Mouse (Mus musculus) small intestine, adult 2 months (tissue): ENCODE results near the gene Hist1h2bf. TPM values are rescaled to one million over a fixed set of nuclear protein-coding genes. Genes with fewer than 3 reads are reported as not detected.
A peak's percentile ranks its signal among the peaks of the same experiment; 100 is the strongest.
"Not testable (repeated sequence)": the region's sequence is repeated elsewhere in the genome, so short reads cannot be mapped to it uniquely, and the experiment has no call there.

Experiments used
- H3K27ac ChIP-seq: fragments of 200-500 bp; 2 replicates; pipeline ENCODE4 v1.5.1; 2012; ENCODE audit warnings: low read depth, low read length, control low read depth, inconsistent platforms; ENCODE audit not compliant: insufficient read depth
- H3K27me3 ChIP-seq: fragments of 200-500 bp; 2 replicates; pipeline ENCODE4 v1.6.1; 2012; ENCODE audit warnings: mild to moderate bottlenecking, moderate library complexity, low read length, inconsistent platforms; ENCODE audit not compliant: control insufficient read depth, insufficient read depth
- H3K36me3 ChIP-seq: fragments of 200-500 bp; 2 replicates; pipeline ENCODE4 v1.6.1; 2012; ENCODE audit warnings: mild to moderate bottlenecking, low read length, control low read depth, inconsistent platforms; ENCODE audit not compliant: control insufficient read depth, insufficient read depth
- H3K4me1 ChIP-seq: fragments of 200-500 bp; 2 replicates; pipeline ENCODE4 v1.6.1; 2012; ENCODE audit warnings: low read length, inconsistent platforms, mixed read lengths; ENCODE audit not compliant: control insufficient read depth, insufficient read depth, insufficient read length
- H3K4me3 ChIP-seq: fragments of 200-500 bp; 2 replicates; pipeline ENCODE4 v1.5.1; 2012; ENCODE audit warnings: low read depth, mild to moderate bottlenecking, control low read depth, inconsistent platforms, low read length, moderate library complexity
- CTCF ChIP-seq: fragments of 200-500 bp; IDR thresholded peaks from 2 replicates; pipeline ENCODE4 v1.5.1; 2012; ENCODE audit warnings: low read depth, mild to moderate bottlenecking, control low read depth, inconsistent platforms, low read length, moderate library complexity, mixed read lengths; ENCODE audit not compliant: insufficient replicate concordance, insufficient read length; ENCODE audit errors: extremely low read depth
- POLR2A ChIP-seq: fragments of 200-500 bp; IDR thresholded peaks from 2 replicates; pipeline ENCODE4 v1.6.1; 2012; ENCODE audit warnings: low read depth, mild to moderate bottlenecking, control low read depth, inconsistent platforms, low read length, moderate library complexity
- WGBS: fragments of 180-500 bp; shearing (Covaris S2); methylation state at CpG from one replicate; pipeline ENCODE4 v1.1.7; 2018; 5-methylcytosine and 5-hydroxymethylcytosine counted together
- polyA plus RNA-seq: library from polyadenylated mRNA; depleted of rRNA; stranded (reverse); fragments of >200 nt; gene quantifications from 2 replicates; pipeline ENCODE4 v1.2.3, GENCODE M21; 2012

The Hist1h2bf gene
- polyA plus RNA-seq, 1 experiment, result 24.6 TPM

- TF ChIP-seq POLR2A, result no peak
- TF ChIP-seq CTCF, result no peak
- Histone ChIP-seq H3K4me3 (no peak overlapping the region), H3K27me3 (no peaks in the 10 kb centered on the region), H3K4me1 (no peaks in the 10 kb centered on the region), H3K27ac (no peak overlapping the region; the same call in 1 of the 2 replicates), H3K36me3 (no peaks in the 10 kb centered on the region)
- 20% methylated on average over 2 of the region's 2 CpGs for WGBS
Observed at GRCm38 (mm10) chr13:23572218-23573033, 1.6 kb downstream of the Hist1h2bf start.

DNA sequence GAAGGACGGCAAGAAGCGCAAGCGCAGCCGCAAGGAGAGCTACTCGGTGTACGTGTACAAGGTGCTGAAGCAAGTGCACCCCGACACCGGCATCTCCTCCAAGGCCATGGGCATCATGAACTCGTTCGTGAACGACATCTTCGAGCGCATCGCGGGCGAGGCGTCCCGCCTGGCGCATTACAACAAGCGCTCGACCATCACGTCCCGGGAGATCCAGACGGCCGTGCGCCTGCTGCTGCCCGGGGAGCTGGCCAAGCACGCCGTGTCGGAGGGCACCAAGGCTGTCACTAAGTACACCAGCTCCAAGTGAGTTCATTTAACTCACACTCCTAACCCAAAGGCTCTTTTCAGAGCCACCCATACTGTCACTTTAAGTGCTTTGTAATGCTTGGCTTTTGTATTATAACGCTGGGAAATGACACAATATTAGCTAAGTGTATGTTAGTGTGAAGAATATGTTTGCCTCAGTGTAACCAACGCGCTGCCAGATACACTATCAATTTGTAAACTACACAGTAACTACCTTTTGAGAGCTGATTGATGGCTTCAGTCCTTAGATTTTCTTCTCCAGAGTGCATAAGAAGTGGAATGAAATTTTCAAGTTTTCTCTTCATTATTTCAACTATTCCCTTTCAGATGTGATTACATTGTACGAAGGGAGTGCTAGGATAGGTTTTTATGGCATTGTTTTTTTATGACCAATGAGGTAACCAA, 2.3 kb downstream of the Hist1h2bf start:
- under 1% methylated on average over 19 of the region's 34 CpGs for WGBS
- not testable (repeated sequence) for H3K4me1 ChIP-seq, H3K27me3 ChIP-seq, H3K36me3 ChIP-seq
- Histone ChIP-seq H3K27ac (peak overlapping the region; percentile 90), H3K4me3 (peak overlapping the region; percentile 64)

DNA sequence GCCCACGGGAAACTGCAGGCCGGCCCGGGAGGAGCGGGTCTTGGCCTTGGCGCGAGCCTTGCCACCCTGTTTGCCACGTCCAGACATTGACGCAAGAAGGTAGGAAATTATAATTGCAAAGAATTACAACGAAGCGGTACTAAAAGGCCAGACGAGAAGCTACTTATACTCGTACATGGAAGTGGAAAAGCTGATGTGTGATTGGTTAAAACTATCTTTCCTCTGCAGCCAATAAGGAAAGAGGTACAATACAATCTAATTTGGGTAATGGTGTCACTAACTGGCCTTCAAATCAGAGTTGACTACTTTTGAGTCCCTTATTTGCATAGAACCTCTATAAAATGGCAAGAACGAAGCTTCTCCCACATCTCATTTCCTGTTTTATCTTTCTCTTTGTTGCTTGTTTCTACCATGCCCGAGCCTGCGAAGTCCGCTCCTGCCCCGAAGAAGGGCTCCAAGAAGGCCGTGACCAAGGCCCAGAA, 2.9 kb downstream of the Hist1h2bf start, which contains the start of the genes Hist1h2ae and Hist1h2bg:
Gene Hist1h2ae (minus strand): TSS at position 199 of the 482 bp plus-strand sequence.
Gene Hist1h2bg (plus strand): TSS at position 375 of the 482 bp plus-strand sequence.
- no peaks in the 10 kb centered on the region for H3K27me3 ChIP-seq
- no peaks in the 10 kb centered on the region for H3K4me1 ChIP-seq
- H3K27ac ChIP-seq, result peak within 1 kb of the TSS; percentile 90
- TF ChIP-seq CTCF (no peak), POLR2A (no peak; the same call in 1 of the 2 replicates)
- 0% methylated on average over 18 of the region's 18 CpGs for WGBS
- H3K36me3 ChIP-seq, result no peaks in the 10 kb centered on the region
- H3K4me3 ChIP-seq, result peak within 1 kb of the TSS; percentile 69

GRCm38 (mm10) chr13:23570261-23571021, 3.6 kb downstream of the Hist1h2bf start:
- H3K4me3 ChIP-seq, result peak overlapping the region; percentile 69
- H3K27me3 ChIP-seq, H3K36me3 ChIP-seq, H3K4me1 ChIP-seq: not testable (repeated sequence)
- H3K27ac ChIP-seq, result peak overlapping the region; percentile 85
- under 1% methylated on average over 28 of the region's 41 CpGs for WGBS

DNA sequence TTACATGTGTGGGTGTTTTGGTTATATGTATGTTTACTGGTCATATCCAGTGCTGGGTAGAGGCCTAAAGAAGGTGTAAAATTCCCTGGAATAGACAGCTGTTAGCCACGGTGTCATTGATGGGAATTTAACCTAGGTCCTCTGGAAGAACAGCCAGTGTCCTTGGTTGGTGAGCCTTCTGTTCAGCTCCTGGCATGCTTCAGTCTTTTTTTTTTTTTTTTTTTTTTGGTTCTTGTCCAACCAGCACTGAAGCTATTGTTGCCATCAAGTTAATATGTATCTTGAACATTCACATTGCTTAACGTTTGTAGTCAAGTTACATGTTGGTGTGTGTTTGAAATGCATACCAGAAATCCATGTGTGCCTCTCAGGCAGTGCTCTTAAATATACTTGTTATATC, 9.5 kb downstream of the Hist1h2bf start:
- WGBS, result 69% methylated on average over 2 of the region's 2 CpGs
- H3K36me3 ChIP-seq, result no peaks in the 10 kb centered on the region
- H3K4me1 ChIP-seq, result peaks cover 2% of the 10 kb centered on the region; the same call in 1 of the 2 replicates
- no peak for TF ChIP-seq CTCF
- no peak for TF ChIP-seq POLR2A
- H3K27ac ChIP-seq, result no peak overlapping the region
- no peaks in the 10 kb centered on the region for H3K27me3 ChIP-seq
- H3K4me3 ChIP-seq, result no peak overlapping the region

DNA sequence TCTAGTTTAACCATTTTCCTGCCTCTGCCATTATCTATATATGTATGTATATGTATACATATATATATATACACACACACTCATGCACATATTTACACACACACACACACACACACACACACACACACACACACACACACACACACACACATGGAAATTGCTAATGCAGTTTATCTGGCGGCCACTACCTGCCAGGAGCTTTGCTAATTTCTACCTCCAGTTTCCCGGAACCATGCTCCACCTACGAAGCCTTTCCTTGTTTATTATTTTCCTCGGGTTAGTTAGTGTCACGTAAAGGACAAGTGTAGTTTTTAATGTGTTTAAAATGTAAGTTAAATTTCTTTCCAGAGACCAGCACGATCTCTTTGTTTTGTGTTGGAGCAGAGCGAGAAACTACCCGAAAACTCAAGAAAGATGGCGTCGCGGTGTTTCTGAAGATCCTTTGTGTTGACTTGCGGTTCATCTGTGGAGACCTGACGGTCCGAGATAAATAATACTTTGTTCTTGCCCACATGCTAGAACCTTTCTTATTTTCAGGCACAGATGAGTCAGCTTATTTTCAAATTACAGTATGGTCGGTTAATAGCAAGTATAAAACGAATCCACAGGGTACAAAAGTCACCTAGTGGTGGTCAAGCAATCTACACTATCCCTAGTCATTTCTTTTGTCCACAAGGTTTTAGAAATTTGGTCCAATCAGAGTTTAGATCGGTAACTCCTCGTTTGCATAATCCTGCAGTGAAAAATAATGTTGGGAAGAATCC, 11.1 kb downstream of the Hist1h2bf start:
- no peaks in the 10 kb centered on the region for H3K36me3 ChIP-seq
- peaks cover 2% of the 10 kb centered on the region; the same call in 1 of the 2 replicates for H3K4me1 ChIP-seq
- TF ChIP-seq CTCF (no peak), POLR2A (no peak)
- no peaks in the 10 kb centered on the region for H3K27me3 ChIP-seq
- WGBS, result under 1% methylated on average over 18 of the region's 18 CpGs
- H3K4me3 ChIP-seq, result peak overlapping the region; percentile 39
- peak overlapping the region; percentile 93 for H3K27ac ChIP-seq
